Mouse (Mus musculus) frontal cortex, adult (tissue): ENCODE measurements around the gene Wdr90.
A peak's percentile ranks its signal among the peaks of the same experiment; 100 is the strongest.

Experiments used
- ATAC-seq: cut with Nextera tagmentation; 2 replicates; pipeline ENCODE4 v1.9.2; 2017; ENCODE audit warnings: mild to moderate bottlenecking, moderate library complexity, mixed read lengths; ENCODE audit not compliant: low TSS enrichment

The Wdr90 gene

DNA sequence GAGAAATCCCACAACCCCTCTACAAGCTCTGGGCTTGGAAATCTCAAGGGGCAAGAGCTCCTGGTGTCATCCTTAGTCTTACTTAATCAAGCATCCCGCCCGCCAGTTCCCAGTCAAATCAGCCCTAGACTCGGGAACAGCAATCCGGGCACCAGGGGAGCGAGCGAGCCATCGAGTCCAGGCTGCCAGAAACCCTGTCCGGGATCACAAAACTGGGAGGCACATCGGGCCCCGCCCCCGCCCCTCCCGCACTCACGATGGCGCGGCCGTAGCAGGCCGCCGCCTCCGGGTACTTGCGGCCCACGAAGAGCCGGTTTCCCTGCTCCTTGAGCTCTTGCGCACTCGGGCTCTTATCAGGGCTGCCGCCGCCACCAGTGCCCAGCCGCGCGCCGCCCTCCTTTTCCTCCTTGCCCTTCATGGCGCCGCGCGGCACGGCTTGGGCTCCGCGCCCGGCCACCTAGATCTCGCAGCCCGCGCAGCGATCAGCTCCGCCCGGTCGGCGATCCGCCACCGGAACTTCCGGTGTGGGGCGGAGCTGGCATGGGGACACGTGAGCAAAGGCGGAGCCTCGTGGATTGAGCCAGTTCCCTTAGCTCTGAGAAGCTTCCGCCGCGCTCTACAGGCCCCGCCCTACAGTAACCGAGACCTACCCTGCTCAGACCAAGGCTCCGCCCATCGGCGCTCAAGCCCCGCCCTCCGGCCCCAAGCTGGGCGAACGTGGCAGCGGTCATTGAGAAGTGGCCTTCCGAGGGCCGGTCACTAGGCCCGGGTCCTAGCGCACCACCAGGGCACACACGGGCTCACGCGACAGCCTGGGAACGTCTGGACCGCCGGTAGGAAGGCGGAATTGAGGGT is 28.6 kb downstream of the Wdr90 start:
- peak; percentile 62 for ATAC-seq

DNA sequence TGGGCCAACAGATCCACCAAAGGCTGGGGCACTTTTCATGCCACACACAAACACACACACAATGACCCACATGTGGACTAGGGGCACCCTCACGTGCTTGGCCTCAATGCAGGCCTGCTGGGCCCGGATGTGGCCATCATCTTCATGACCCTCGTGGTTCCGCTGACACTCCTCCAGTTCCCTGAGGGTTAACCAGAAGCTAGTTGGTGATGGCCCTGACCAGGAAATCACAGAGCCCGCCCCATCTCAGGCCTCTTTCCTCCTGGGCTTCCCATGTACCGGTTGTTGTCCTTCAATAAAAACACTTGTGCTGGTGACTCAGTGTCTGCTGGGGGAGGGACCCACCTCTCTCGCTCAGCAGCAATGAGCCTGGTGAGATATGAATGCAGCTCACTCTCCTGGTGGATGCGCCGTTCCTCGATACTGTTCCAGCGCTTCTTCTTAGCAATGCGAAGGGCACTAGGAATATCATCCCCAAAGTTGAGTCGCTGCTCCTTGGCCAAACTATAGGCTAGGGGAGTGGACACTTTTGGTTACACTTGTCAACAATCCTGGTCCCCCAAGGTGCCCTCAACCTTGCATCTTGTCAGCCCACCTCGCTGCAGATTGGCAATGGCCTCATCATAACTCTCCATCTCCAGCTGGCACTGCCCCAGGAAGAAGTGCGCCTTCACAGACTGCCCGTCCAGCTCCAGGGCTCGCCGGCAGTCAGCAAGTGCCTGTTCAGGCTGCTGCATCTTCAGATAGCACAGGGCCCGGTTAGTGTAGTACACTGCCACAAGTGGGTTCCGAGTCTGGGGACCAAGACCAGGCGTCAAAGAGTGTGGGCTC is 29.6 kb downstream of the Wdr90 start:
- ATAC-seq, result no peak

DNA sequence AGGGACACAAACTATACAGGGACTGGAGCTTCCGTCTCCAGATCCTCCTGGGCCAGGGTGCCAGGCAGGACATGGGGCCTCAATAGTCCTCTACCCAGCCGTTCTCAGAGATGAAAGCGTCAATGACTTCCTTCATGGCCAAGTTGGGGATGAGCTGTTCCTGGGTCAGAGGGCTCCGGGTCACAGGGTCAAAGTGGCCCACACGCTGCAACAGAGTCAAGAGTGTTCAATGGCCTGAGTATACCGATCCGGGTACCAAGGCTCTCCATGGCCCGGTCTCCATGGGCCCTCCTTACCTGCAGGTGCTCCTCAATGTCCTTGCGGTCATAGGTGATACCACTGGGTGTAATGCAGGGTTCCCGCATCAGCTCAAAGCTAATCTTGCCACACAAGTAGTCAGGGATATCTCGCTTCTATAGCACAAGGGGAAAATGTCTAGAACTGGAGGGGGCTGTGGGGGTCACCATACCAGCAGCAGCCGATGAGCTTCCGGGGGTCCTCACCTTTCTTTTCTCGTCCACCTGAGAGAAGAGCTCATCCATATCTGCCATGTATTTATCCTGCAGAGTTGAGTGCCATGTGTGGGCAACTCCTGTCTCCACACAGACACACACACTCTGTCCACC is 30.4 kb downstream of the Wdr90 start:
- ATAC-seq, result no peak

DNA sequence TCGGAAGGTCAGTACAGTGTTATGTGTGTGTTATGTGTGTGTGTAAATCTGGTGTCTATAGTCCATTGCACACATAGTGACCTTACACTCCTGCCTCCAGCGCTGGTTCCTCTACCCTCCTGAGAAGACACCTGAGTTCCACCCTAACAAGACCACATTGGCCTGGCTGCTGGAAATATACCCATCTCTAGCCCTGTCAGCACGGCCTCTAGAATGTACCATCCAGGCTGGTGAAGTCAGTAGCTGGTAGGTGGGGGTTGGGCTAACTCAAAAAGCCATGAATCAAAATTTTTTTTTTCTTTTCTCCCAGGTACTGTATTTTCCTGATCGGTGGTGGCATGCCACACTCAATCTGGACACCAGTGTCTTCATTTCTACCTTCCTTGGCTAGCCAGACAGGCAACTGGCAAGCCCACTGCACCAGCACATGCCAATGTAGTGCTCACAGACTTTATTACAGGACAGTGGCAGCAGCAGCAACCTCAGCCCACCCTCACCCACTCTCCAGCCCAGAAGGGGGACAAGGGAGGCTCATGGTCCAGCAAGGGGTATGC is 31.0 kb downstream of the Wdr90 start:
- no peak for ATAC-seq

DNA sequence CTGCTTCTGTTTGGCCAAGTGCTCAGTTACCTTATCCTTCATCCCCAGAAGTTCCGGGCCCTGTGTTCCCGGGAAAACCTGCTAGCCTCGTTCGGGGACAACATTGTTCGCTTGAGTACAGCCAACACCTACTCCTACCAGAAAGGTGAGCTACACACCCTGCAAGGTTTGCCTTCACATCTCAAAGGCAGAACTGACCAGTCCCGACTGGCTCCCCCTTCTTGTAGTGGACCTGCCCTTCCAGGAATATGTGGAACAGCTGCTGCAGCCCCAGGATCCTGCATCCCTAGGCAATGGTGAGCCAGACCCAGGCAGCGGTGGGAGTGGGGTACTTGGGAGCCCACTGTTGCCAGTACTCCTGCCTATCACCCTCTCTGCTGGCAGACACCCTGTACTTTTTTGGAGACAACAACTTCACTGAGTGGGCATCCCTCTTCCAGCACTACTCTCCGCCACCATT is 31.7 kb downstream of the Wdr90 start:
- no peak for ATAC-seq

DNA sequence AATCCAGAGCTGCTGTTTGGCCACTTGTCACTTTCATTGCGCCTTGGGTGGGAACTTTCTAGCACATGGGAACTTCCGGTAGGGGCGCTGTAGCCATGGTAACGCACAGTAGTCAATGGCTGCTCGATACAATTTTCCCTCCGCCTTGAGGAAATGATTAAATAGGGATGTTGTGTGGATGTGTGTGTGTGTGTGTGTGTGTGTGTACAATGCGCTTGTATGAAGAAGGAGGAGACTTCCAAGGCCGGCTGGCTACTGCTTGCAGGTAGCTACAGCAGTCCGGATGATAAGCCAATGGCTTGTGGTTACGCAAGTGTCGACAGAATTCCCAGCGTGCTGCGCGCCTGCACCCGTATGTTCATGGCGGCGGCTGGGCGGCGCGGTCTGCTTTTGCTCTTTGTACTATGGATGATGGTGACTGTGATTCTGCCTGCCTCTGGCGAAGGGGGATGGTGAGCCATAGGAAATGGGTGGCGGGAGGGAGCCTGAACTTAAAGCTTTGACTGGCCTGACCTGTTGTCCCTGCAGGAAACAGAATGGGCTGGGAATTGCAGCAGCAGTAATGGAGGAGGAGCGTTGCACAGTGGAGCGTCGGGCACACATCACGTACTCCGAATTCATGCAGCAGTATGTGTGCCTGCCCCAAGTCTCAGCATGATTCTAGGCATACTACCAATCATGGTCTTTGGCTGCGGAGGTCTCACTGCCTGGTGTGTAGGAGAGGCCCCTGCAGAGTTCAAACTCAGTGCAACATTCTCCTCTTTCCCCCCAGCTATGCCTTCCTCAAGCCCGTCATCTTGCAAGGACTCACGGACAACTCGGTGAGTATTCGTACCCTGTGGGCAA is 32.4 kb downstream of the Wdr90 start, which contains the start of gene Jmjd8:
Gene Jmjd8, plus strand, starts transcription at position 156 of the 846 bp plus-strand sequence.
- ATAC-seq, result peak; percentile 48

DNA sequence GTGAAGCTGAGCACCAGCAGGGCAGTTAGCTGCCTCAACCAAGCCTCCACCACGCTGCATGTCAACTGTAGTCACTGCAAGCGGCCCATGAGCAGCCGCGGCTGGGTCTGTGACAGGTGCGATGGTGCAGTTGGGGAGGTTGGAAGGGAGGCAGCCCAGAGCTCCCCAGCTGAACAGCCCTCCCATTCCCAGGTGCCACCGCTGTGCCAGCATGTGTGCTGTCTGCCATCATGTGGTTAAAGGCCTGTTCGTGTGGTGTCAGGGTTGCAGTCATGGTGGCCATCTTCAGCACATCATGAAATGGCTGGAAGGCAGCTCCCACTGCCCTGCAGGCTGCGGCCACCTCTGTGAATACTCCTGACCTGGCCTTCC is 33.1 kb downstream of the Wdr90 start:
- ATAC-seq, result no peak

DNA sequence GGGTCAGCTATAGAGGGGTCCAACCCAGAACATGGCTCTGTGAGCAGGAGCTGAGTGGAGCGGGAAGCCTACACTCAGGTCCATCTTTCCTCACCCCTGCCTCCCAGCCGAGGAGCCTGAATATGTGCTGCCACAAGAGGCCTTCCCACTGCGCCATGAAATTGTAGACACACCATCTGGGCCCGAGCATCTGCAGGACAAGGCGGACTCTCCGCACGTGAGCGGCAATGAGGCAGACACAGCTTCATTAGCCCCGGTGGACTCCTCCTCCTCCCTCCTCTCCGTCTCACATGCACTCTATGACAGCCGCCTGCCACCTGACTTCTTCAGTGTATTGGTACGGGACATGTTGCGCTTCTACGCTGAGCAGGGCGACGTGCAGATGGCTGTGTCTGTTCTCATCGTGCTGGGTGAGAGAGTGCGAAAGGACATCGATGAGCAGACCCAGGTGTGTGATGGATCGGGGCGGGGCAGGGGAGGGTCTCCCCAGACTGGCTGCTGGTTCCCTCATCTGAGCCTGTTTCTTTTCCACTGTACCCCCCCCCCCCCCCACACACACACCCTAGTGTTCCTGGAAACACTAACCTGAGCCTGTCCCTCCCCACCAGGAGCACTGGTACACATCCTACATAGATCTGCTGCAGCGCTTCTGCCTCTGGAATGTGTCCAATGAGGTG is 33.6 kb downstream of the Wdr90 start:
- ATAC-seq, result no peak

DNA sequence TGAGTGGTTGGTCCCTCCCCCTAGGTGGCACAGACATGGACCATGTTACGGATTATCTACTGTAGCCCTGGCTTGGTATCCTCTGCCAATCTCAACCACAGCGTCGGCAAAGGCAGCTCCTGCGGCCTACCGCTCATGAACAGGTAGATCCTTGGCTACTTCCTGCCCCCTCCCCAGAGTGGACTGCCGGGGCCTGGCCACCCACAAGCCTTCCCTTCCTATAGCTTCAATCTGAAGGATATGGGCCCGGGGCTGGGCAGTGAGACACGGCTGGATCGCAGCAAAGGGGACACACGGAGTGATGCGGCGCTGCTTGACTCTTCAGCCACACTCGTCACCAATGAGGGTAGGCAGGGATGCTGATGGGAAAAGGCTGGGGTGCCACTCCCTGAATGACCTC is 34.3 kb downstream of the Wdr90 start:
- ATAC-seq, result no peak

DNA sequence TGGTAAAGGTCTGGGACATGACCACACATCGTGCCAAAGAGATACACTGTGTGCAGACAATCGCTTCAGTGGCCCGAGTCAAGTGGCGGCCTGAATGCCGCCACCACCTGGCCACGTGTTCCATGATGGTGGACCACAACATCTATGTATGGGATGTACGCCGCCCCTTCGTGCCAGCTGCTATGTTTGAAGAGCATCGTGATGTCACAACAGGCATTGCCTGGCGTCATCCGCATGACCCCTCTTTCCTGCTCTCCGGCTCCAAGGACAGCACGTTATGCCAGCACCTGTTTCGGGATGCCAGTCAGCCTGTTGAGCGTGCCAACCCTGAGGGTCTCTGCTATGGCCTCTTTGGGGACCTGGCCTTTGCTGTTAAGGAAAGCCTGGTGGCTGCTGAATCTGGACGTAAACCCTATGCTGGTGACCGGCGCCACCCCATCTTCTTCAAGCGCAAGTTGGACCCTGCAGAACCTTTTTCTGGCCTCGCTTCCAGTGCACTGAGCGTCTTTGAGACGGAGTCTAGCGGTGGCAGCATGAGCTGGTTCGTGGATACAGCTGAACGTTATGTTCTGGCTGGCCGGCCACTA is 35.2 kb downstream of the Wdr90 start:
- ATAC-seq, result no peak

DNA sequence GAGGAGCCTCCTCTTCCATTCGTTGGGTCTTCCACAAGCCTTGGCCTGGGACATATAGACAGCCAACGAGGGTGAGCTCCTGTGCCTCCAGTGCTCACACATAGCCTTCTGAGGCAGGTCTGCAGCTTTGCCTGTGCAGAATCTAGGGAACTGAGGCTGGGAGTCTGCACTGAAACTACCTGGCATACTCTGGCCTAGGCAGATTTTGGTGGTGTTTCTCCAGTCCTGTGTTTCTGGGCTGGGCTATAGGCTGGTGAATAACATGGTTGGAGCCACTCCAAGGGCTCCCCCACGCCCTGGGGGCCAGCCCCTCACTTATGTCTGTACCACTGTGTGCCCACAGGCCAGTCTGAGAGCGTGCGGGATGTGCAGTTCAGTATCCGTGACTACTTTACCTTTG is 36.0 kb downstream of the Wdr90 start:
- no peak for ATAC-seq

DNA sequence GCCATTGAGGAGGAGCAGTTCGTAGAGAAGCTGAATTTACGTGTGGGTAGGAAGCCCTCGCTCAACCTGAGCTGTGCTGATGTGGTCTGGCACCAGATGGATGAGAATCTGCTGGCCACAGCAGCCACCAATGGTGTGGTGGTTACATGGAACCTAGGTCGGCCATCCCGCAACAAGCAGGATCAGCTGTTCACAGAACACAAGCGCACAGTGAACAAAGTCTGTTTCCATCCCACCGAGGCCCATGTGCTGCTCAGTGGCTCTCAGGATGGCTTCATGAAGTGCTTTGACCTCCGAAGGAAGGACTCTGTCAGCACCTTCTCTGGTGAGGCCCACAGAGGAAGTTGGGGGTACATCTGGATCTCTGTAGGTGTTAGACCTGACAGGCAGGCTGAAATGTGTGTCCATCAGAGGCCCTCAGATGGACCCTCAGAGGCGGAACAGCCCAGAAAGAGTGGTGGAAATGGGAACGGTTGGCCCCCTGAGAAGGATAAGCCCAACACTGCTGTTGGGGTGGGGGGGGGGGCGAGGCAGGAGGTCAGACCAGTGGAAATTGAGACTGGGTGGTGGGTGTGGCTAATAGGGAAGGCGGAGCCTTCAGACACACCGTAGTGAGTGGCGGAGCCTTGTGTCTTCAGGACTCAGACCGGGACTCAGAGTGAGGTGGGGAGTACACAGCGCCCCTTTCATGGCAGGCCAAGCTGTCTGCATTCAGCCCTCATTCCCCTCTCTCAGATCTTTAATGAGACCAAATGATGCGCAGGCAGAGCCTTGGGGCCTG is 36.7 kb downstream of the Wdr90 start:
- no peak for ATAC-seq

DNA sequence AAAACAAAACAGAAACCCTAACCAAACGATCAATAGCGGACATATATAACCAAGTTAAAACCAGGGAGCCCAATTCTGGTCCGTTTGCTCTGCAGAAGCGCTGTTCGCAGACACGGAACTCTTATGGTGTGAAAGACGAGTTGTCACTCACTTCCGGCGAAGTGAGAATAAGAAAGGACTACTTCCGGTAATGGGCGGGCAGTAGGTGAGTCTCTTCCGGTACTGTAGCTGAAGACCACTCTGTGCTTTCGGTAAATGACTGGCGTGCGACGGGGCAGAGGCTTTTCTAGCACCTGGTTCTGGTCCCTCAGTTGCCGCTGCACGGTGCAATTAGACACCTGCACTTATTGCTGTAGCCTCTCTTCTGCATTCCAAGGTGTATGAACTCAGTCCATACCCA is 37.8 kb downstream of the Wdr90 start, which contains the start of gene Wdr24:
Gene Wdr24, plus strand, starts transcription at position 176 of the 400 bp plus-strand sequence.
- peak; percentile 88 for ATAC-seq

DNA sequence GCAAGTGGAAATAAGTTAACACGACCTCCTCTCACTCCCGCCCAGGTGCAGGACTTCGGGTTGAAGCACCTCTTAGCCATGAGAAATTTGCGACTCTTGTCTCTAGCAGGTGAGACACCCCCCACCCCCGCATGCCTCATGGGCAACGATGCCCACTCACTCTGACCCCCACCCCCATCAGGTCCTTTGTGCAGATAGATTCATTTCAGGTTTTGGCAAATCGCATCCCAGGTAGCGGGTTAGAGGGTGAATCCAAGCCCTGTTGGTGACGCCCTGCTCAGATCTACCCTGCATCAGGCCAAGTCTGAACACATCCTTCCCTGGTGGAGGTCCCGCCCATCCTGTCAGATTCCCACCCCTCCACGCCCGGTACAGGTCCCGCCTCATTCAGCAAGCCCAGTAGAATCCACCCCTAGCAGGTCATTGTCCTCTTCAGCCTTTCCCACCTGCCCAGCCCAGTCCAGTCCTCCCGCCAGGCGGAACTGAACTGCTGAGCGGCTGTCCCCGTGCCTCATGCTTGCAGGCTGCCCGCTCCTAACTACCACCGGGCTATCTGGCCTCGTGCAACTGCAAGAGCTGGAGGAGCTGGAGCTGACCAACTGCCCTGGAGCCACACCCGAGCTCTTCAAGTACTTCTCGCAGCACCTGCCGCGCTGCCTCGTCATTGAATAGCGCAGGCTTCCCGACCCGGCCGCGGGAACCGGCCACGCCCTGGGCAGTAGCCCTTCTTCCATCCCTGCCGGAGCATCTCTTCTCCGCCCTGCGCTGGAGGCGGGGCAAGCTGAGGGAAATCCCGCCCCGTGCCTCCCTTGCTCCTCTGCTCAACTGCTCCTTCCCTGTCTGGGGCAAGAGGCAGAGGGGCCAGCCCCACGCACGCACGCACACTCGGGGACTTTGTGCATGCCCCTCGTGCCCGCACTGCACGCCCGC is 42.2 kb downstream of the Wdr90 start:
- no peak for ATAC-seq

DNA sequence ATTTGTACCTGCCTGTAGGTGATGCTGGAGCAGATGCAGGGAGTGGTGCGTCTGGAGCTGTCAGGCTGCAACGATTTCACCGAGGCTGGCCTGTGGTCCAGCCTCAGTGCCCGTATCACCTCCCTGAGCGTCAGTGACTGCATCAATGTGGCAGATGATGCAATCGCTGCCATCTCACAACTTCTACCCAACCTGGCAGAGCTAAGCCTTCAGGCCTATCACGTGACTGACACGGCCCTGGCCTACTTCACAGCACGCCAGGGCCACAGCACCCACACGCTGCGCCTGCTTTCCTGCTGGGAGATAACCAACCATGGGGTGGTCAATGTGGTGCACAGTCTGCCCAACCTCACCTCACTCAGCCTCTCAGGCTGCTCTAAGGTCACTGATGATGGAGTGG is 43.6 kb downstream of the Wdr90 start:
- no peak for ATAC-seq

DNA sequence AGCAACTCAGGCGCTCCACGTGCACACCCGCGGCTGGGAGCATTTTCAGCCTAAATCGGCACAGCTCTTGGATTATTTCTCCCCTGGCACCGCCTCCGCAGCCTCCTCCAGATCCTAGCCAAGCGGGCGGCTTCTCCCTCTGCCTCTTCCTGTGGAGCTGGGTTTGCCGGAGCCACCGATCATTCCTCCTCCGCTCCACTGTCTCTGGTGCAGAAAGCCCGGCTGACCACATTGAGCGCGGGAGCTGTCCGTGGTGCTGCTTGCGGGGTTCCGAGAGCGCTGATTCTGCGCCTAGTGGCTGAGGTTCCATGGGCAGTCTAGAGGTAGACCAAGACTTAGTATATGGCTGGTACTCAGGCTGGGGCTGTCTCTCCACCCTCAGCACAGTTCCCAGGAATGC is 47.8 kb downstream of the Wdr90 start:
- peak; percentile 75 for ATAC-seq

DNA sequence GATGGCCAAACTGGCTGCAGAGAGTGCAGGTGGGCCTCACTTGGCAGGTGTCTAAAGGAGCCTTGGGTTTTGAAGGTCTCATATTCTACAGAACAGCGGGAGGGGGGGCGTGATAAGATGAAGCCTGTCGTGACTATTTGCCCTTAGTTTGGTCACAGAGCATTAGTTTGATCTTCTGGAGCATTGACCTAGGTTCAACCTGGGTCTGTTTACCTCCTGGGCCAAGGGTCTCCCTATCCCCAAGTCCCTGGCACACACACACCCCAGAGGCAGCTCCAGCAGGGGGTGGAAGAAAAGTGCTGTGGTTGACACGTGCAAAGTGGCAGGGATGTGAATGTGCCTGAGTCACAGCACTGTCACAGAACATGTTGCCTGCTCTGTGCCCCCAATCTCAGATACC is 50.4 kb downstream of the Wdr90 start:
- no peak for ATAC-seq
